Comparison of ENCODE assay signal across 19 mouse cellular contexts in genomic region chr13:46721009-46721408, GRCm38 (mm10).
"Had no signal": no experiment of that assay in that cellular context is flagged by ENCODE, and none has a peak within 500 bp of the region (broad histone marks: within the 10 kb centered on the region; RNA-seq: fewer than 3 reads in every experiment).

No protein-coding gene starts in this region.

- H3K9ac ChIP-seq: limb, embryonic 13.5 days; midbrain, embryonic 13.5 days; neural tube, embryonic 15.5 days; stomach, embryonic 15.5 days had no signal

- H3K27me3 ChIP-seq: limb, embryonic 13.5 days; midbrain, embryonic 13.5 days; neural tube, embryonic 15.5 days; stomach, embryonic 15.5 days had no signal

- H3K9me3 ChIP-seq: limb, embryonic 13.5 days; midbrain, embryonic 13.5 days; neural tube, embryonic 15.5 days; stomach, embryonic 15.5 days had no signal

- H3K4me2 ChIP-seq: limb, embryonic 13.5 days; midbrain, embryonic 13.5 days; neural tube, embryonic 15.5 days; stomach, embryonic 15.5 days had no signal

- H3K4me3 ChIP-seq: layer of hippocampus, adult 2 months; limb, embryonic 13.5 days; midbrain, embryonic 13.5 days; myocyte; neural tube, embryonic 15.5 days; stomach, embryonic 15.5 days had no signal

- DNase-seq: kidney, adult 11 months; kidney, adult 9 months; kidney, postnatal 36 days; left cerebral cortex, postnatal 4 days; lung, adult 2 months; lung, postnatal 10 days; lung, postnatal 4 days; right cerebral cortex, adult 18-20 months; right cerebral cortex, postnatal 25 days; thymus, adult 2 months; thymus, postnatal 36 days had no signal

- ATAC-seq: midbrain, embryonic 13.5 days had no signal

- H3K27ac ChIP-seq: kidney, postnatal 0 days; layer of hippocampus, adult 2 months; limb, embryonic 13.5 days; liver, embryonic 14.5 days; midbrain, embryonic 13.5 days; neural tube, embryonic 15.5 days; stomach, embryonic 15.5 days had no signal
